Mouse (Mus musculus): ENCODE measurements around the gene A930002H24Rik.

A930002H24Rik gene

DNA sequence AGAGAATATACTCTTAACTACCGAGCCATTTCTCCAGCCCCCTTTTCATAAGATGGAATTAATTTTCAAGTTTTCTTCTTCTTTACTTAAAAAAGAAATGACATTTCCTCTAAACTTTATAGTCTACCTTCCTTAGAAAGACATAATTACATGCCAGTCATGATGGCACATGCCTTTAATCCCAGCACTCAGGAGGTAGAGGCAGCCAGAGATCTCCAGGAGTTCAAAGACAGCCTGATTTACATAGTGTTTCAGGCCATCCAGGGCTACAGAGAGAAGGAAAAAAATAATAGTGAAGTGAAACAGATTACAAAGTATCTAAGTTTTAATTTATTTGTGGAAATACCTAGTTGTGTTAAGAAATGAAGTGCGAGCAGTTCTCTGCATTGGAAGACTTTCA is 27.4 kb downstream of the A930002H24Rik start:
- no peak for DNase-seq (ENCODE audit: low spot score)

DNA sequence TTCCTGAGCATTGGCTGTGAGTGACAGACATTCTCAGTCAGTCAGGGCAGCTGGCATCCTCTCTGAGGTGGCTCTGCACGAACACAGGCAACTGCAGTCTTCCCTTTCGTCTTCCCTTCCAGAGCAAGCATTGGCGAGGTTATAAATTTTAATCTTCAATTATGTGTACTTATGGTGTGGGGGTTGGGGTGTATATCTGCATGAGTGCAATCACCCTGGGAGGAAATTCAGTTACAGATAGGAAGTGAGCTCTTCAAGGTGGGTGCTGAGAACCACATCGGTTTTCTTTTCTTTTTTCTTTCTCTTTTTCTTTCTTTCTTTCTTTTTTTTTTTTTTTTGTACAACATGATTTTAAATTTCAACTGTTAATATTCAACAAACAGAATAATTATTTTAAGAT is 32.0 kb downstream of the A930002H24Rik start:
- no peak for DNase-seq (ENCODE audit: low spot score)

GRCm38 (mm10) chr17:63828561-63829332 is 34.8 kb downstream of the A930002H24Rik start:
- no peak for DNase-seq (ENCODE audit: low spot score)

DNA sequence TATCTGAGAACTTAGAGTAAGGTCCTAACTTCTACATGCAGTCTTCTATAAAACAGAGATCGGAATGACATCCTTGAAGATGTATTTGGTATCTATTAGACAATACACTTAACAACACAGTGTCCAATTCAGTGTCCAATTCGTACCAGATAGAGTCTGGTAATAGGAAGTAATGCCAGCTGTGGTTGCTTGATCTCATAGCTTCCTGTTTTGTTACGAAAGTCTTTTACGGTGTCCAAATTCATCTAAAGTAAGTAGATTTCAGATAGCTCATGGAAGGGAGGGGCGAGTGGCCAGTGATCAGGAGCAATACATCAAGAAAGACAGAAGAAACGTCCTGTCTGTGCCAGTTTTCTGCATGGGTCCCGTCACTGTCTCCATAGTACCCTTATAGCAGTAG is 36.8 kb downstream of the A930002H24Rik start:
- DNase-seq (ENCODE audit: low spot score), result no peak

GRCm38 (mm10) chr17:63826196-63826595 is 37.4 kb downstream of the A930002H24Rik start:
- no peak for DNase-seq (ENCODE audit: low spot score)

GRCm38 (mm10) chr17:63824141-63824540 is 39.5 kb downstream of the A930002H24Rik start:
- no peak for DNase-seq (ENCODE audit: low spot score)

DNA sequence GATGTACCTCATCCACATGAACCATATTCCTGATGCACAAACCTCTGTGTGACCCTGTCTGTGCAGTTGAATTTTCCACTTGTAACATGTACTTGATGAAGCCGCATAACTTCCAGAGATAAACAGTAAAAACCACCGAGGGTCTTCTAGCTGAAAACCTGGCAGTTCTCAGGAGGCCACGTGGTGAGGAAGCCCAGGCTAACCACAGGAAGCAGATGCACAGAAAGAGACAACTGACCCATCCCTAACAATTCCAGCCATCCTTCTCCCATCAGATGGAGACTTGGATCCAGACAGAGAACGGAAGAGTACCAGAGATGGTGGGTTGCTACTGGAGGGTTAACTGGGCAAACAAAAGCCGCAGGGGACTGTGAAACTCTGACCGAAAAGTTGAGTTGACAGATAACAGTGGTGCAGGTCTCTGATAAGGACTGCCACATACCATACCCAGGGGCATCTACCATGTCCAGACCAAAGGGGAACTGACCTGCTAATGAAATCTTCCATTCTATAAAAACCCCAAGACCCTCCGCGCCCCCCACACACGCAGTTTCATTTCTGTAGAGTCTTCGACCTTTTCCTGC is 45.1 kb downstream of the A930002H24Rik start:
- no peak for DNase-seq (ENCODE audit: low spot score)

GRCm38 (mm10) chr17:63813552-63813951 is 50.0 kb downstream of the A930002H24Rik start:
- no peak for DNase-seq (ENCODE audit: low spot score)
